Mouse (Mus musculus): ENCODE results near the gene Zbtb18.

GRCm38 (mm10) chr1:177489844-177490243 is 47.7 kb downstream of the Zbtb18 start:
- TF ChIP-seq CTCF (IDR thresholded peaks at IDR 0.05; ENCODE audit: low read depth) (no peak), EP300 (IDR thresholded peaks at IDR 0.05; ENCODE audit: low read depth) (no peak)
